Mouse (Mus musculus) adrenal gland, adult 18-20 months (tissue): ENCODE results near the gene Rhbdd2. TPM values are rescaled to one million over a fixed set of nuclear protein-coding genes. Genes with fewer than 3 reads are reported as not detected.
"Not testable (repeated sequence)": the region's sequence is repeated elsewhere in the genome, so short reads cannot be mapped to it uniquely, and the experiment has no call there.

Experiments
- DNase-seq, 2 experiments: peaks; one replicate each; pipeline ENCODE4 v3.0.0; 2021 to 2022; ENCODE audit warnings: low spot score in 2 of 2
- long read RNA-seq, 2 experiments: library from polyadenylated mRNA; stranded (forward); transcript quantifications; one replicate each; pipeline ENCODE4 v2.0.0; 2021
- total RNA-seq, 2 experiments: library from RNA; stranded (reverse); gene quantifications; 1 replicate in 1 of 2; 2 replicates in 1 of 2; pipeline ENCODE4 v1.2.3; 2021

Gene Rhbdd2
- 10 to 100 TPM; 43.1 to 46.3 TPM for total RNA-seq
- long read RNA-seq, experiment 1, full-length matches to known transcripts, result 32 of 39 reads
- long read RNA-seq, experiment 1, partial matches to known transcripts, result 2 of 39 reads
- long read RNA-seq, experiment 1, other reads (novel, unspliced or antisense), result 5 of 39 reads
- long read RNA-seq, experiment 2, full-length matches to known transcripts, result 47 of 66 reads
- long read RNA-seq, experiment 2, partial matches to known transcripts, result 4 of 66 reads
- long read RNA-seq, experiment 2, other reads (novel, unspliced or antisense), result 15 of 66 reads

GRCm38 (mm10) chr5:135632117-135632796, at the start of gene Rhbdd2:
Gene Rhbdd2, plus strand, starts transcription at chr5:135632618.
- peak; percentile 95 to 96 for DNase-seq

GRCm38 (mm10) chr5:135585691-135586090, 46.7 kb upstream of the Rhbdd2 start:
- DNase-seq, result no peak

- no peak for DNase-seq
Observed at GRCm38 (mm10) chr5:135587764-135588163, 44.7 kb upstream of the Rhbdd2 start.

GRCm38 (mm10) chr5:135589996-135590784, 42.2 kb upstream of the Rhbdd2 start:
- no peak for DNase-seq

GRCm38 (mm10) chr5:135604643-135605042, 27.8 kb upstream of the Rhbdd2 start:
- DNase-seq, result not testable (repeated sequence)

- DNase-seq, result not testable (repeated sequence)
Observed at GRCm38 (mm10) chr5:135606717-135607116, 25.7 kb upstream of the Rhbdd2 start.

- no peak for DNase-seq
Observed at GRCm38 (mm10) chr5:135607581-135607980, 24.8 kb upstream of the Rhbdd2 start.

GRCm38 (mm10) chr5:135609794-135610193, 22.6 kb upstream of the Rhbdd2 start:
- DNase-seq, result no peak

- DNase-seq, result peak in 1 of 2 experiments; percentile 7
Observed at GRCm38 (mm10) chr5:135619741-135620140, 12.7 kb upstream of the Rhbdd2 start.

GRCm38 (mm10) chr5:135620526-135620925, 11.9 kb upstream of the Rhbdd2 start:
- peak in 1 of 2 experiments; percentile 4 for DNase-seq

GRCm38 (mm10) chr5:135621725-135622124, 10.7 kb upstream of the Rhbdd2 start:
- DNase-seq, result peak in 1 of 2 experiments; percentile 21

GRCm38 (mm10) chr5:135623006-135623563, 9.3 kb upstream of the Rhbdd2 start:
- peak in 1 of 2 experiments; percentile 19 for DNase-seq

GRCm38 (mm10) chr5:135628916-135629315, 3.5 kb upstream of the Rhbdd2 start:
- no peak for DNase-seq

GRCm38 (mm10) chr5:135629401-135629800, 3.0 kb upstream of the Rhbdd2 start:
- no peak for DNase-seq

GRCm38 (mm10) chr5:135630598-135630997, 1.8 kb upstream of the Rhbdd2 start:
- DNase-seq, result peak; percentile 61 to 68

- DNase-seq, result no peak
Observed at GRCm38 (mm10) chr5:135632797-135633144, 353 bp downstream of the Rhbdd2 start.

- DNase-seq, result no peak
Observed at GRCm38 (mm10) chr5:135639760-135640458, 7.5 kb downstream of the Rhbdd2 start.

- no peak for DNase-seq
Observed at GRCm38 (mm10) chr5:135640459-135640789, 8.0 kb downstream of the Rhbdd2 start.

GRCm38 (mm10) chr5:135641028-135641427, 8.6 kb downstream of the Rhbdd2 start:
- DNase-seq, result no peak

GRCm38 (mm10) chr5:135642686-135643551, 10.5 kb downstream of the Rhbdd2 start:
- DNase-seq, result no peak
